Mouse (Mus musculus) hindbrain, embryonic 12.5 days (tissue): ENCODE data around the gene Mmp15. TPM values are rescaled to one million over a fixed set of nuclear protein-coding genes. Genes with fewer than 3 reads are reported as not detected.

Source experiments
- ATAC-seq: fragments of 200-750 bp; cut with Nextera tagmentation; 2 replicates; pipeline ENCODE4 v1.8.0; 2017; ENCODE audit warnings: moderate TSS enrichment; ENCODE audit not compliant: low FRiP score
- H3K27ac ChIP-seq: fragments of 300-500 bp; sonication (generic); 2 replicates; pipeline ENCODE4 v1.5.1; 2016; ENCODE audit warnings: mild to moderate bottlenecking
- H3K27me3 ChIP-seq: fragments of 300-500 bp; sonication (generic); 2 replicates; pipeline ENCODE4 v1.6.1; 2016; ENCODE audit warnings: mild to moderate bottlenecking
- H3K36me3 ChIP-seq: fragments of 300-500 bp; sonication (generic); 2 replicates; pipeline ENCODE4 v1.6.1; 2016; ENCODE audit warnings: mild to moderate bottlenecking
- H3K4me1 ChIP-seq: fragments of 300-500 bp; sonication (generic); 2 replicates; pipeline ENCODE4 v1.6.1; 2016
- H3K4me2 ChIP-seq: fragments of 300-500 bp; sonication (generic); replicated peaks from 2 replicates; pipeline ENCODE4 v1.6.1; 2016; ENCODE audit warnings: mild to moderate bottlenecking
- H3K4me3 ChIP-seq: fragments of 300-500 bp; sonication (generic); 2 replicates; pipeline ENCODE4 v1.5.1; 2016; ENCODE audit warnings: mild to moderate bottlenecking
- H3K9ac ChIP-seq: fragments of 300-500 bp; sonication (generic); 2 replicates; pipeline ENCODE4 v1.6.1; 2016; ENCODE audit warnings: mild to moderate bottlenecking, moderate library complexity
- H3K9me3 ChIP-seq: fragments of 300-500 bp; sonication (generic); replicated peaks from 2 replicates; pipeline ENCODE4 v1.6.1; 2016; ENCODE audit warnings: mild to moderate bottlenecking
- whole genome bisulfite sequencing: fragments of 180-500 bp; shearing (Covaris S2); methylation state at CpG from one replicate; pipeline ENCODE4 v1.1.7; 2016; 5-methylcytosine and 5-hydroxymethylcytosine counted together
- polyA plus RNA-seq: library from polyadenylated mRNA; unstranded; fragments of >200 nt; fragmentation: Nextera tagmentation; extraction: Ambion mirVana; gene quantifications from 2 replicates; pipeline ENCODE4 v1.2.1, GENCODE M21; 2016

Mmp15 gene
- polyA plus RNA-seq, 1 experiment from 2014 or later, result 31.8 TPM

DNA sequence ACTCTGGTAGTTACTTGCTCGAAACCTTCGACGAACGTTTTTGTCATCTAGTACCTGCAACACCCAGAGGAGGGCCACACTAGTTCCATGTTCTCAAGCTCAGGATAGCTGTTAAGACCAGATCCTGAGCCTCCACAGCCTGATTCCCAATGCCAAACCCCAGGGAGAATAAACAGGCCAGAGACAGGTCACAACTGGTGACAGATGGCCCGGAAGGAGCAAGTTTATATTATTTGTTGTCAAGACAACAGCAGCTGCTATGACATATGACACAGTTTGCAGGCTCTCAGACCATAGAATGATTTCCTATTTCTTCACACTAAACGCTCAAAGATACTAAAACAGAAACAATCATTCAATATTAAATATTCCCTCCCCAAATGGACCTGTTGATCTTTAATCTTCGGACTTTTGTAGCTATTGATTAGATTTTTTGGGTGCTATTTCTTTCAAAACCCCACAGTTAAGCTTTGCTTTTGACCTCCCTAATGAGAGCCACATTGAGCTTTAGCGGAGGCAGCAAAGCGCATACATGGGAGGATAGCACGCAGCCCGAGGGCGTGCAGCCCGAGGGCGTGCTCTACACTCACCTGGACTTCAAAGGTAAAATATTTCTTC is 70.2 kb downstream of the Mmp15 start:
- WGBS, result 93% methylated on average over 14 of the region's 14 CpGs
- Histone ChIP-seq H3K9me3 (no peaks in the 10 kb centered on the region), H3K4me1 (peaks cover 9% of the 10 kb centered on the region), H3K4me3 (no peak overlapping the region), H3K4me2 (no peak overlapping the region), H3K27me3 (no peaks in the 10 kb centered on the region), H3K9ac (no peak overlapping the region), H3K27ac (no peak overlapping the region), H3K36me3 (peaks cover 40% of the 10 kb centered on the region)
- no peak for ATAC-seq

Other genes with a start within 250 kb of the Mmp15 start
- 17.4 and 21.2 TPM in 2 replicates for gene Kifc3, start 149.5 kb upstream of the Mmp15 start, polyA plus RNA-seq
- 0.56 and 1.1 TPM in 2 replicates for gene Cngb1, start 45.7 kb upstream of the Mmp15 start, polyA plus RNA-seq
- gene Tepp, start 41.7 kb upstream of the Mmp15 start, polyA plus RNA-seq, result not detected in 2 replicates
- gene Zfp319, start 20.3 kb upstream of the Mmp15 start, polyA plus RNA-seq, result 20.4 and 21.7 TPM in 2 replicates
- gene Usb1, start 20.0 kb upstream of the Mmp15 start, polyA plus RNA-seq, result 38.0 and 38.5 TPM in 2 replicates
- 124 and 130 TPM in 2 replicates for gene Cfap20, start 82.6 kb downstream of the Mmp15 start, polyA plus RNA-seq
- gene Csnk2a2, start 137.8 kb downstream of the Mmp15 start, polyA plus RNA-seq, result 10.0 and 12.9 TPM in 2 replicates
- 2.6 and 2.8 TPM in 2 replicates for gene Ccdc113, start 181.8 kb downstream of the Mmp15 start, polyA plus RNA-seq
- gene Prss54, start 224.1 kb downstream of the Mmp15 start, polyA plus RNA-seq, result not detected in 2 replicates